ENCODE assay signal across 9 mouse cellular contexts in genomic region chr2:124772055-124772708, GRCm38 (mm10).
DNase-seq lines count a peak whose midpoint lies in the region; ATAC-seq lines count a peak whose summit lies in the region.
"Had no signal": no experiment of that assay in that cellular context is flagged by ENCODE, and none has a peak within 500 bp of the region (broad histone marks: within the 10 kb centered on the region; RNA-seq: fewer than 3 reads in every experiment).

No protein-coding gene starts in this region.

- DNase-seq in kidney, adult 18-20 months, result no peak
- DNase-seq in gastrocnemius, postnatal 36 days, result peak; percentile 18 to 24
- no peak for DNase-seq in urinary bladder, postnatal 14 days (ENCODE audit: low spot score)
- DNase-seq in cerebellum, adult 11 months, result no peak

- ATAC-seq in kidney, embryonic 16.5 days (ENCODE audit: low FRiP score, low TSS enrichment), result peak; percentile 39; the same call in 1 of the 2 replicates
- peak; percentile 65; the same call in 1 of the 2 replicates for ATAC-seq in lung, embryonic 15.5 days (ENCODE audit: borderline replicate concordance, extremely low read depth, low FRiP score, low TSS enrichment)
- no peak for ATAC-seq in neural tube, embryonic 15.5 days (ENCODE audit: low FRiP score)
- ATAC-seq in frontal cortex, adult (ENCODE audit: low TSS enrichment), result no peak
- ATAC-seq: forebrain, embryonic 16.5 days had no signal

- whole genome bisulfite sequencing in kidney, embryonic 16.5 days, result 33% methylated on average over 11 of the region's 11 CpGs
- 42% methylated on average over 11 of the region's 11 CpGs for WGBS in lung, embryonic 15.5 days
- 33% methylated on average over 11 of the region's 11 CpGs for WGBS in neural tube, embryonic 15.5 days

- H3K4me1 ChIP-seq in kidney, embryonic 16.5 days (ENCODE audit: insufficient read depth, low read length), result peaks cover 12% of the 10 kb centered on the region; the same call in 1 of the 2 replicates
- H3K4me1 ChIP-seq in lung, embryonic 15.5 days, result 0 out of 2 replicates have a peak, but pooled peaks cover 9% of the 10 kb centered on the region
- H3K4me1 ChIP-seq in neural tube, embryonic 15.5 days, result peaks cover 12% of the 10 kb centered on the region

- intact Hi-C loops in gastrocnemius, postnatal 36 days (cut with DNase I), result no loop called here

- no peak overlapping the region for H3K9ac ChIP-seq in kidney, embryonic 16.5 days (replicated peaks; ENCODE audit: low read length)
- no peak overlapping the region for H3K9ac ChIP-seq in lung, embryonic 15.5 days
- H3K9ac ChIP-seq in neural tube, embryonic 15.5 days (replicated peaks), result no peak overlapping the region

- H3K27me3 ChIP-seq in kidney, embryonic 16.5 days (ENCODE audit: insufficient read depth, low read length), result no peaks in the 10 kb centered on the region
- H3K27me3 ChIP-seq in lung, embryonic 15.5 days, result no peaks in the 10 kb centered on the region
- no peaks in the 10 kb centered on the region for H3K27me3 ChIP-seq in neural tube, embryonic 15.5 days (replicated peaks)

- no peak overlapping the region for H3K4me3 ChIP-seq in kidney, embryonic 16.5 days (ENCODE audit: low read length)
- H3K4me3 ChIP-seq in lung, embryonic 15.5 days, result no peak overlapping the region
- no peak overlapping the region for H3K4me3 ChIP-seq in neural tube, embryonic 15.5 days (replicated peaks)

- H3K4me2 ChIP-seq in kidney, embryonic 16.5 days (replicated peaks; ENCODE audit: low read depth, low read length), result no peak overlapping the region
- H3K4me2 ChIP-seq in lung, embryonic 15.5 days, result 0 out of 2 replicates have a peak overlapping the region, but pooled peaks have one; percentile 1
- peak overlapping the region; percentile 11; the same call in 1 of the 2 replicates for H3K4me2 ChIP-seq in neural tube, embryonic 15.5 days

- H3K9me3 ChIP-seq in kidney, embryonic 16.5 days (ENCODE audit: low read length), result no peaks in the 10 kb centered on the region
- H3K9me3 ChIP-seq in lung, embryonic 15.5 days, result no peaks in the 10 kb centered on the region
- H3K9me3 ChIP-seq in neural tube, embryonic 15.5 days (replicated peaks), result no peaks in the 10 kb centered on the region

- H3K36me3 ChIP-seq in kidney, embryonic 16.5 days (ENCODE audit: insufficient read depth, low read length), result no peaks in the 10 kb centered on the region
- no peaks in the 10 kb centered on the region for H3K36me3 ChIP-seq in lung, embryonic 15.5 days
- no peaks in the 10 kb centered on the region for H3K36me3 ChIP-seq in neural tube, embryonic 15.5 days

- H3K27ac ChIP-seq in kidney, embryonic 16.5 days (ENCODE audit: low read length), result no peak overlapping the region
- no peak overlapping the region for H3K27ac ChIP-seq in lung, embryonic 15.5 days
- no peak overlapping the region for H3K27ac ChIP-seq in neural tube, embryonic 15.5 days (replicated peaks)

Comparison
In these comparisons a context has a peak if more than half of its experiments do, and no peak if none do; other contexts are left out.
1. ATAC-seq: peak in kidney, embryonic 16.5 days (single experiment) and lung, embryonic 15.5 days (single experiment); none in neural tube, embryonic 15.5 days (single experiment) and frontal cortex, adult (single experiment).
2. DNase-seq: peak in gastrocnemius, postnatal 36 days (2 of 2); none in kidney, adult 18-20 months (single experiment), urinary bladder, postnatal 14 days (single experiment) and cerebellum, adult 11 months (single experiment).